ENCODE assay signal across 11 mouse cellular contexts in genomic region chr8:39695331-39695730, GRCm38 (mm10).
DNase-seq lines count a peak whose midpoint lies in the region; ATAC-seq and TF ChIP-seq lines count a peak whose summit lies in the region.
"Had no signal": no experiment of that assay in that cellular context is flagged by ENCODE, and none has a peak within 500 bp of the region (broad histone marks: within the 10 kb centered on the region; RNA-seq: fewer than 3 reads in every experiment).

No protein-coding gene starts in this region.

- no peaks in the 10 kb centered on the region for H3K4me1 ChIP-seq in hindbrain, postnatal 0 days (ENCODE audit: insufficient read depth, low read length)
- H3K4me1 ChIP-seq in hindbrain, embryonic 14.5 days (replicated peaks; ENCODE audit: control insufficient read depth, insufficient read depth, low read length), result no peaks in the 10 kb centered on the region
- no peaks in the 10 kb centered on the region for H3K4me1 ChIP-seq in midbrain, embryonic 13.5 days (replicated peaks)
- H3K4me1 ChIP-seq: embryonic facial prominence, embryonic 13.5 days; heart, embryonic 15.5 days; megakaryocyte, embryonic 14.5 days had no signal

- no peak overlapping the region for H3K27ac ChIP-seq in hindbrain, postnatal 0 days
- no peak overlapping the region for H3K27ac ChIP-seq in hindbrain, embryonic 14.5 days
- H3K27ac ChIP-seq in midbrain, embryonic 13.5 days, result no peak overlapping the region
- H3K27ac ChIP-seq: embryonic facial prominence, embryonic 13.5 days; heart, embryonic 15.5 days had no signal

- H3K27me3 ChIP-seq in hindbrain, postnatal 0 days (ENCODE audit: insufficient read depth, low read length), result no peaks in the 10 kb centered on the region
- no peaks in the 10 kb centered on the region for H3K27me3 ChIP-seq in hindbrain, embryonic 14.5 days (ENCODE audit: control insufficient read depth, insufficient read depth, low read length)
- no peaks in the 10 kb centered on the region for H3K27me3 ChIP-seq in midbrain, embryonic 13.5 days
- H3K27me3 ChIP-seq: embryonic facial prominence, embryonic 13.5 days; heart, embryonic 15.5 days; megakaryocyte, embryonic 14.5 days had no signal

- peak; percentile 17 for DNase-seq in adrenal gland, postnatal 10 days
- no peak for DNase-seq in adrenal gland, adult 18-20 months (ENCODE audit: low spot score in 2 of 2)
- peak; percentile 11 for DNase-seq in hindbrain, postnatal 0 days (ENCODE audit: low spot score)
- DNase-seq in hindbrain, embryonic 14.5 days (ENCODE audit: low spot score), result no peak
- DNase-seq in urinary bladder, postnatal 14 days (ENCODE audit: low spot score), result peak; percentile 21
- no peak for DNase-seq in urinary bladder, postnatal 4 days (ENCODE audit: low spot score in 2 of 2)
- DNase-seq in telencephalon, adult 2 months (ENCODE audit: low read depth, low spot score), result peak; percentile 16

- WGBS in hindbrain, postnatal 0 days, result 76% methylated on average over 3 of the region's 3 CpGs
- WGBS in hindbrain, embryonic 14.5 days, result 80% methylated on average over 3 of the region's 3 CpGs
- 83% methylated on average over 3 of the region's 3 CpGs for WGBS in midbrain, embryonic 13.5 days

- no peak overlapping the region for H3K4me2 ChIP-seq in hindbrain, postnatal 0 days (ENCODE audit: low read depth, low read length)
- H3K4me2 ChIP-seq in hindbrain, embryonic 14.5 days (replicated peaks), result no peak overlapping the region
- H3K4me2 ChIP-seq in midbrain, embryonic 13.5 days (replicated peaks), result no peak overlapping the region
- H3K4me2 ChIP-seq: embryonic facial prominence, embryonic 13.5 days; heart, embryonic 15.5 days had no signal

- H3K9ac ChIP-seq in hindbrain, postnatal 0 days (replicated peaks; ENCODE audit: low read length), result no peak overlapping the region
- no peak overlapping the region for H3K9ac ChIP-seq in hindbrain, embryonic 14.5 days
- no peak overlapping the region for H3K9ac ChIP-seq in midbrain, embryonic 13.5 days (replicated peaks)
- H3K9ac ChIP-seq: embryonic facial prominence, embryonic 13.5 days; heart, embryonic 15.5 days had no signal

- no peaks in the 10 kb centered on the region for H3K36me3 ChIP-seq in hindbrain, postnatal 0 days (ENCODE audit: insufficient read depth, low read length)
- H3K36me3 ChIP-seq in hindbrain, embryonic 14.5 days (replicated peaks; ENCODE audit: control insufficient read depth, insufficient read depth), result no peaks in the 10 kb centered on the region
- no peaks in the 10 kb centered on the region for H3K36me3 ChIP-seq in midbrain, embryonic 13.5 days
- H3K36me3 ChIP-seq: embryonic facial prominence, embryonic 13.5 days; heart, embryonic 15.5 days had no signal

- peak; percentile 27; the same call in 1 of the 2 replicates for TF ChIP-seq CTCF in hindbrain, postnatal 0 days (IDR thresholded peaks at IDR 0.05; ENCODE audit: low read depth)

- no peak overlapping the region for H3K4me3 ChIP-seq in hindbrain, postnatal 0 days (ENCODE audit: low read length)
- H3K4me3 ChIP-seq in hindbrain, embryonic 14.5 days (replicated peaks; ENCODE audit: low read length), result no peak overlapping the region
- H3K4me3 ChIP-seq in midbrain, embryonic 13.5 days (replicated peaks), result no peak overlapping the region
- H3K4me3 ChIP-seq: embryonic facial prominence, embryonic 13.5 days; heart, embryonic 15.5 days; megakaryocyte, embryonic 14.5 days had no signal

- no peak for ATAC-seq in hindbrain, postnatal 0 days
- no peak for ATAC-seq in hindbrain, embryonic 14.5 days (ENCODE audit: low FRiP score)
- ATAC-seq in midbrain, embryonic 13.5 days, result no peak

- H3K9me3 ChIP-seq in hindbrain, postnatal 0 days (ENCODE audit: low read length), result 0 out of 2 replicates have a peak, but pooled peaks cover 3% of the 10 kb centered on the region
- no peaks in the 10 kb centered on the region for H3K9me3 ChIP-seq in hindbrain, embryonic 14.5 days (ENCODE audit: control insufficient read depth, low read length)
- peaks cover 4% of the 10 kb centered on the region; the same call in 1 of the 2 replicates for H3K9me3 ChIP-seq in midbrain, embryonic 13.5 days
- H3K9me3 ChIP-seq: embryonic facial prominence, embryonic 13.5 days; heart, embryonic 15.5 days; megakaryocyte, embryonic 14.5 days had no signal

Comparison
In these comparisons a context has a peak if more than half of its experiments do, and no peak if none do; other contexts are left out.
1. DNase-seq: peak in adrenal gland, postnatal 10 days (single experiment), hindbrain, postnatal 0 days (single experiment), urinary bladder, postnatal 14 days (single experiment) and telencephalon, adult 2 months (single experiment); none in adrenal gland, adult 18-20 months (0 of 2), hindbrain, embryonic 14.5 days (single experiment) and urinary bladder, postnatal 4 days (0 of 2).